19 mouse cellular contexts compared by ENCODE assay signal in the genomic region with DNA sequence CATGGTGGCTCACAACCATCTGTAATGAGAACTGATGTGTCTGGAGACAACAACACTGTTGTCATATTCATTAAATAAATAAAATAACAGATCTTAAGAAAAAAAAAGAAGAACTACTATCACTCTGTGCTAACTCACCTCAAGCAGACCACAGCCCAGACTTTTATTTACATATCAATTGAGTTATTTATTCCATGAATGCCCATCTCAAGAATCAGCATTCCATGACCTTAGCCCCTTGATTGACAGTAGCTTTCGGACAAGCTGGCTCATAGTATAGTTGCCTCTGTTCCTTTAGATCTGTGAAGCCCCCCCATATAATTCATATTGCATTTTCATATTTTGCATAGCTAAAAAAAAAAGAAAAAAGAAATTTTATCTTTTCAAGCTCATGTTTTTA. TPM values are rescaled to one million over a fixed set of nuclear protein-coding genes. Genes with fewer than 3 reads are reported as not detected.
DNase-seq lines count a peak whose midpoint lies in the region; TF ChIP-seq lines count a peak whose summit lies in the region.
"Had no signal": no experiment of that assay in that cellular context is flagged by ENCODE, and none has a peak within 500 bp of the region (broad histone marks: within the 10 kb centered on the region; RNA-seq: fewer than 3 reads in every experiment).

No protein-coding gene starts in this region.

- H3K27ac ChIP-seq in ES-Bruce4 (ENCODE audit: insufficient read depth, low read length) (peak overlapping the region; percentile 46), ES-E14 (ENCODE audit: insufficient read depth, low read depth, low read length, poor library complexity, severe bottlenecking) (peak overlapping the region; percentile 67; the same call in 1 of the 2 replicates)
- H3K27ac ChIP-seq: embryonic facial prominence, embryonic 13.5 days; embryonic facial prominence, embryonic 15.5 days; forebrain, embryonic 10.5 days; forebrain, embryonic 12.5 days had no signal

- H3K9ac ChIP-seq in ES-Bruce4 (ENCODE audit: low read depth, poor library complexity, severe bottlenecking) = no peak overlapping the region; the same call in 1 of the 2 replicates
- no peak overlapping the region for H3K9ac ChIP-seq in ES-E14 (ENCODE audit: insufficient read depth, low read depth, low read length, poor library complexity, severe bottlenecking)
- H3K9ac ChIP-seq: embryonic facial prominence, embryonic 13.5 days; embryonic facial prominence, embryonic 15.5 days; forebrain, embryonic 12.5 days had no signal

- in situ Hi-C loops in ES-E14 (cut with MboI; ENCODE audit: low sequenced_read_pairs in 2 of 2, unreplicated experiment in 2 of 2) = no loop called here

- H3K4me3 ChIP-seq in ES-Bruce4 (ENCODE audit: low read depth, low read length) = no peak overlapping the region
- H3K4me3 ChIP-seq in ES-E14 (ENCODE audit: insufficient read depth in 1 of 2, low read depth in 1 of 2, low read length in 2 of 2, poor library complexity in 1 of 2, severe bottlenecking in 1 of 2) = no peak overlapping the region
- H3K4me3 ChIP-seq: embryonic facial prominence, embryonic 13.5 days; embryonic facial prominence, embryonic 15.5 days; erythroblast, embryonic 14.5 days; forebrain, embryonic 10.5 days; forebrain, embryonic 12.5 days had no signal

- intact Hi-C loops in left cerebral cortex, postnatal 4 days (cut with DNase I) = no loop called here

- no peak for TF ChIP-seq EP300 in ES-Bruce4 (IDR thresholded peaks at IDR 0.05; ENCODE audit: insufficient read depth, low read depth, low read length)

- DNase-seq in heart, adult 11 months = peak; percentile 21
- no peak for DNase-seq in heart, adult 18-20 months
- DNase-seq in ES-E14 (ENCODE audit: low read depth, low spot score) = no peak
- no peak for DNase-seq in left cerebral cortex, postnatal 4 days
- no peak for DNase-seq in urinary bladder, postnatal 10 days (ENCODE audit: low spot score)
- DNase-seq: cerebellum, adult 11 months; cerebellum, adult 18-20 months; cerebellum, adult 8-10 months; cerebellum, adult 9-11 months; cerebellum, postnatal 36 days; embryo, embryonic 11 days had no signal

- H3K4me1 ChIP-seq in ES-Bruce4 (ENCODE audit: control insufficient read depth, insufficient read depth, low read length) (peaks cover 2% of the 10 kb centered on the region), ES-E14 (ENCODE audit: control insufficient read depth in 2 of 2, insufficient read depth in 2 of 2, low read length in 2 of 2, poor library complexity in 1 of 2) (peaks cover 0 to 14% of the 10 kb centered on the region in 2 experiments; a peak in 2 of 4 replicates)
- H3K4me1 ChIP-seq: embryonic facial prominence, embryonic 15.5 days; forebrain, embryonic 12.5 days had no signal

- H3K9me3 ChIP-seq in ES-Bruce4 (replicated peaks; ENCODE audit: control insufficient read depth, insufficient read depth, low read length, poor library complexity, severe bottlenecking) = peaks cover 5% of the 10 kb centered on the region; the same call in 1 of the 2 replicates
- H3K9me3 ChIP-seq in ES-E14 (ENCODE audit: control insufficient read depth, insufficient read depth, low read depth, low read length) = no peaks in the 10 kb centered on the region
- H3K9me3 ChIP-seq: embryonic facial prominence, embryonic 13.5 days; embryonic facial prominence, embryonic 15.5 days; forebrain, embryonic 10.5 days; forebrain, embryonic 12.5 days; G1E had no signal

- TF ChIP-seq CTCF in ES-Bruce4 (IDR thresholded peaks at IDR 0.05; ENCODE audit: low read depth, low read length) = no peak

- no peak for TF ChIP-seq POLR2A in ES-Bruce4 (IDR thresholded peaks at IDR 0.05; ENCODE audit: insufficient read depth, low read length)

- H3K27me3 ChIP-seq in ES-Bruce4 (ENCODE audit: control insufficient read depth, insufficient read depth, low read length, poor library complexity, severe bottlenecking) = no peaks in the 10 kb centered on the region
- H3K27me3 ChIP-seq: embryonic facial prominence, embryonic 13.5 days; embryonic facial prominence, embryonic 15.5 days; forebrain, embryonic 12.5 days; Patski had no signal

- no peaks in the 10 kb centered on the region for H3K36me3 ChIP-seq in ES-Bruce4 (ENCODE audit: control insufficient read depth, insufficient read depth, low read length, poor library complexity, severe bottlenecking)
- H3K36me3 ChIP-seq in ES-E14 (ENCODE audit: control insufficient read depth, insufficient read depth, low read length, poor library complexity, severe bottlenecking) = no peaks in the 10 kb centered on the region
- H3K36me3 ChIP-seq: embryonic facial prominence, embryonic 13.5 days; embryonic facial prominence, embryonic 15.5 days; forebrain, embryonic 10.5 days; forebrain, embryonic 12.5 days; G1E had no signal

TF ChIP-seq in ES-E14, 5 proteins besides CTCF, POLR2A, EP300 and RAD21:
- TF ChIP-seq MAFK (IDR thresholded peaks at IDR 0.05; ENCODE audit: insufficient read depth, low read depth, low read length) (no peak), ZNF384 (IDR thresholded peaks at IDR 0.05; ENCODE audit: low read depth, low read length) (no peak), HCFC1 (IDR thresholded peaks at IDR 0.05; ENCODE audit: borderline replicate concordance, insufficient read depth, low read length) (no peak)

RNA-seq across cellular contexts. Expression of a gene that starts 24.9 kb away (rescaled TPM):
- 10 to 100 TPM; 55.1 to 60.2 TPM for total RNA-seq in heart, adult 18-20 months (2021)
- polyA plus RNA-seq in ES-Bruce4 (2011; ENCODE audit: insufficient read depth, insufficient read length, low read depth, missing spikeins) = 86.6 and 94.0 TPM in 2 replicates
- 159 and 173 TPM in 2 replicates for total RNA-seq in ES-E14 (2012; rRNA removed)
- 10 to 100 TPM; 66.8 to 67.8 TPM for total RNA-seq in left cerebral cortex, postnatal 4 days (2021)

RNA-seq across cellular contexts. Expression of a gene that starts 43.0 kb away (rescaled TPM):
- total RNA-seq in heart, adult 18-20 months (2021) = 10 to 100 TPM; 47.2 to 48.0 TPM
- polyA plus RNA-seq in ES-Bruce4 (2011; ENCODE audit: insufficient read depth, insufficient read length, low read depth, missing spikeins) = 37.9 and 38.8 TPM in 2 replicates
- total RNA-seq in ES-E14 (2012; rRNA removed) = 10.6 and 10.8 TPM in 2 replicates
- total RNA-seq in left cerebral cortex, postnatal 4 days (2021) = 100 to 1,000 TPM; 103 to 108 TPM

RNA-seq across cellular contexts. Expression of a gene that starts 47.6 kb away (rescaled TPM):
- 10 to 100 TPM; 20.7 to 24.0 TPM for total RNA-seq in heart, adult 18-20 months (2021)
- polyA plus RNA-seq in ES-Bruce4 (2011; ENCODE audit: insufficient read depth, insufficient read length, low read depth, missing spikeins) = 85.0 and 89.5 TPM in 2 replicates
- total RNA-seq in ES-E14 (2012; rRNA removed) = 159 and 168 TPM in 2 replicates
- total RNA-seq in left cerebral cortex, postnatal 4 days (2021) = 100 to 1,000 TPM; 200 to 212 TPM
